Mouse (Mus musculus) layer of hippocampus, adult 6 months (tissue): ENCODE data around the gene Selenos. TPM values are rescaled to one million over a fixed set of nuclear protein-coding genes. Genes with fewer than 3 reads are reported as not detected.

Source experiments
- long read RNA-seq, 2 experiments: library from polyadenylated mRNA; unstranded; transcript quantifications; one replicate each; pipeline ENCODE4 v2.0.0; 2019 to 2020
- polyA plus RNA-seq: library from polyadenylated mRNA; unstranded; fragments of <200 nt; fragmentation: Nextera tagmentation; gene quantifications from 2 replicates; pipeline ENCODE4 v1.2.3, GENCODE M21; 2021

Selenos gene
- polyA plus RNA-seq = 102 and 117 TPM in 2 replicates
- long read RNA-seq, experiment 1, transcript Selenos-205 (6 exons, 1,157 nt) = minor isoform, 7 of 112 reads
- long read RNA-seq, experiment 1, transcript Selenos-201 (6 exons, 1,191 nt) = major isoform, 81 of 112 reads
- long read RNA-seq, experiment 1, partial matches to known transcripts = 22 of 112 reads
- long read RNA-seq, experiment 1, other reads (novel, unspliced or antisense) = 1 of 112 reads
- long read RNA-seq, experiment 2, transcript Selenos-201 (6 exons, 1,191 nt) = major isoform, 102 of 120 reads
- long read RNA-seq, experiment 2, transcript Selenos-205 (6 exons, 1,157 nt) = minor isoform, 7 of 120 reads
- long read RNA-seq, experiment 2, partial matches to known transcripts = 3 of 120 reads
- long read RNA-seq, experiment 2, other reads (novel, unspliced or antisense) = 3 of 120 reads

DNA sequence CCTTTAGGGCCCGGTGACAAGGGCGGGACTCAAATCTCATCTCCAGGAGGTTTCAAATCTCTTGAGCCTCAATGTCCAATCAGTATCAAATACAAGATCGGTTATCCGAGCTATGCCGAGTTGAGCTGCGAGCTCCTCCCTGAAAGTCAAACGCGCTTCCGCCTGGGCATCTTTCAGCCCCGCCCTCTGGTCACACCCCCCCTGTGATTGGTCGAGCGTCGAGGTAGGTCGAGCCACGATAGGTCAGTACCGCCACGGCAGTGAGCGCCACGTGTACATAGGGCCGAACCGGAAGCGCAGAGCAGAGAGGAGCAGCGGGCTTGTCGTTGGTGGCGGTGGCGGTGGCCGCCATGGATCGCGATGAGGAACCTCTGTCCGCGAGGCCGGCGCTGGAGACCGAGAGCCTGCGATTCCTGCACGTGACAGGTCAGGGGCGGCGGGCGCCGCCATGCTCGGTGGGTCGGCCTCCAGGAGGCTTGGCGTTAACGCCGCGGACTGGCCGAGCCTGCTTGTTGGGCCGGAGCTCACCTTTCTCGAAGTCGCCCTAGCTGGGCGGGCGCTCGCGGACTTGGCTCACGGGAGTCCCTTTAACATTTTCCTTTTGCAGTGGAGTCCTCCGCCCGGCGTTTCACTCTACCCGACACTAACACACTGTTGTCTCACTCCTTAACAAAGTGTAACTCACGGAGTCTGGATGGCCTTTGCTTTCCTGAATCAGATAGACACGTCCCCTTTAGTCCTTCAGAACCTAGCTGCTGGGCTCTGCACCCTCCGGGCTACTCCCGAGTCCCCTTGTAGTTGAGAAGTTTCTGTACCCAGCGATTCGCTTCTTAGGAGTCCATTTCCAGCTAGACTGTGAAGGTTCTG lies at the start of gene Selenos:
Gene Selenos (plus strand): TSS at position 286 of the 867 bp plus-strand sequence.

DNA sequence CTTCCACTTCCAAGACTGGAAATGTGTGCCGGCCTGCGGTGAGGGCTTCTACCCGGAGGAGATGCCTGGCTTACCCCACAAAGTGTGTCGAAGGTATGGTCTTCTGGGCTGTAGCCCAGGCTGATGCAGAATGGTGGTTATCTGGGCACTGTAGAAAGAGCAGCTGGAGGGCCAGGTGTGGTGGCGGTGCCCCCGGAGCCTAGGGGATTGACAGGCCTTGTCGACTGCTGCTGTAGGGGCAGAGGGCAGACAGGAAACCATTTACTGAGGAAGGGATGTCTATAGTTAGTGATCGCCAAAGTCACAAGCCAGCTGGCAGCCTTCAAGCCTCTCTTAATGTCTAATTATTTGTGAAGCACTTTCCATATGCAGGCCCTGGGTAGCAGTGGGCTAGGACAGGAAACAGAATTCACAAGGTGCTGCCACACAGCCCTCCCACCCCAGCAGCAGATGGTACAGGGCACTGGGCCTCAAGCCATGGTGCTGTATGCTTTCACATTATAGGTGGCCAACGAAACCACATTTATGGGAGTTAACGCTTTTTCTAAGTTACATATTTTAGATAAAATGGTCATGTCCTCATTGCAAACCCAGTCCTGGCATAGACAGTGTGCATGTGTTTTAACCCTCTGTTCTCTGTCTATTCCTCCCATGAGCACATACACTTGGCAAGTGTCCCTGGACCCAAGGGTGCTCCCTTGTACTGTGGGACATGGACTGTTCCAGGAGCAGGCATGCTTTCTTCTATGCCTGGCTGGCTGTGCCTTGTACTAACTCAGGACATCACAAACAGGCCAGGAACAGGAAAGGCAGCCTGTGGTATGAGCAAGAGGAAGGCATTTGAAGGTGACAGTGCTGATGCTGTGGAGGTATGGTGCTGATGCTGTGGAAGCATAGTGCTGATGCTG lies 35.6 kb upstream of the Selenos start, which contains the start of gene Gm45213:
Gene Gm45213 (plus strand): TSS at position 51 of the 908 bp plus-strand sequence.

DNA sequence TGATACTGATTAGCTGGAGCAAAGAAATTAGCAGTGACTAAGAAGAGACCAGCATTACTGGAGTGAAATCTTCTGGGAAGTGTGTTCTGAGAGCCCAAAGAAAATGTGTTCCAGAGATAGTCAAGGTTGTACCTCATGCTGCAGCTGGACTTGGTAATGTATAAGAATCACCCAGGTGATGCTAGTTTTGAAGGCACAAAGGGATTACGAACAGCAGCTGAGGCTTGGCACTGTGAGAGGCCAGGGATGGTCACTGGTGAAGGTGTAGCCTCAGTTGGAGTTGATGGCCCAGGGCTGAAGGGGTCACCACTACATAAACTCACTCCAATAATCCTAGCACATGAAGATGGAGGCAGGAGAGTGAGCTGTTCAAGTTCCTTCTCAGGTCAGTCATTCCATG lies 20.7 kb upstream of the Selenos start, which contains the start of gene Snrpa1:
Gene Snrpa1 (plus strand): TSS at position 301 of the 400 bp plus-strand sequence.

DNA sequence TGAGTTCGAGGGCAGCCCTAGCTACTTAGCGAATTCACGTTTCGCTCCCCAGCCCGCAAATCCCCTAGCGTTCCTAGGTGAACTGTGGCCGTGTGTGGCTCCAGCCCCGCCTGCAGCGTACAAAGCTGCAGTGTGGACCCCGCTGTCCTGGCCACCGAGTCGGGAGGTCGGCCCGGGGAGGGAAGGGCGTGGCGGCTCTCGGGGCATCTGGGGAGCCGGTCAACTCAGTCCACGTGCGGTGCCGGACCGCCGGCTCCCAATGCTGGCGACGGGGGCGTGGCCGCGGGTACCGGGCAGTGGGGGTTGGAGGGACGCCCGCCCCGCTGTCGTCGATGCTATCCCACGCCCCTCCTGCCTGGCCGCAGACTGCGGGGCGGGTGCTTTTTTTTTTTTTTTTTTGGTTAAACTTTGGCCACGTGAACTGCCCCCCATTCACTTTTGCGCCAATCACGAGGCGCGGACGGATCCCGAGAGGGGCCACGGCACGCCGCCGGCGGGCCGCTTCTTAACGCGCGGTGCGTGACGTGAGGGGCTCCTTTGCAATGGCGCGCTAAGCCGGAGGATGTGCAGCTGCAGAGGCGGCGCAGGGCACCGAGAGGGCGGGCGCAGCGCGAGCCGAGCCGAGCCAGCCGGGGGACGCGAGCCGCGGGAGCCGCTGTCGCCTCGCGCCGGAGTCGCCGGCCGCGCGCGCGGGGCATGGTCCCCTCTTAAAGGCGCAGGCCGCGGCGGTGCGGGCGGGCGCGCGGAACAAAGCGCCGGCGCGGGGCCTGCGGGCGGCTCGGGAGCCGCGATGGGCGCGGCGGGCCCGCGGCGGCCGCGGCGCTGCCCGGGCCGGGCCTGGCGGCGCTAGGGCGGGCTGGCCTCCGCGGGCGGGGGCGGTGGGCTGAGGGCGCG lies 29.8 kb downstream of the Selenos start, which contains the start of gene Chsy1:
Gene Chsy1 (plus strand): TSS at position 555 of the 894 bp plus-strand sequence.

Other genes with a start within 250 kb of the Selenos start
- 3.9 and 4.6 TPM in 2 replicates for gene Pcsk6, start 217.9 kb upstream of the Selenos start, polyA plus RNA-seq
- not detected in 2 replicates for gene Gm45213, start 36.0 kb upstream of the Selenos start, polyA plus RNA-seq
- gene Snrpa1, start 20.6 kb upstream of the Selenos start, polyA plus RNA-seq = 65.5 and 66.5 TPM in 2 replicates
- gene Chsy1, start 29.9 kb downstream of the Selenos start, polyA plus RNA-seq = 2.9 and 5.7 TPM in 2 replicates